Mouse (Mus musculus) embryonic facial prominence, embryonic 13.5 days (tissue): ENCODE data around the gene Pde4d. TPM values are rescaled to one million over a fixed set of nuclear protein-coding genes. Genes with fewer than 3 reads are reported as not detected.

Experiments
- ATAC-seq: fragments of 200-750 bp; cut with Nextera tagmentation; 2 replicates; pipeline ENCODE4 v1.8.0; 2017; ENCODE audit warnings: low read depth; ENCODE audit not compliant: insufficient number of reproducible peaks, insufficient read depth, low FRiP score, low TSS enrichment
- H3K27ac ChIP-seq: fragments of 300-500 bp; sonication (generic); 2 replicates; pipeline ENCODE4 v1.5.1; 2015; ENCODE audit warnings: moderate library complexity, mild to moderate bottlenecking, inconsistent platforms
- H3K27me3 ChIP-seq: fragments of 300-500 bp; sonication (generic); 2 replicates; pipeline ENCODE4 v1.6.1; 2015; ENCODE audit warnings: mild to moderate bottlenecking, inconsistent platforms
- H3K36me3 ChIP-seq: fragments of 300-500 bp; sonication (generic); 2 replicates; pipeline ENCODE4 v1.6.1; 2015; ENCODE audit warnings: mild to moderate bottlenecking, inconsistent platforms
- H3K4me1 ChIP-seq: fragments of 300-500 bp; sonication (generic); 2 replicates; pipeline ENCODE4 v1.6.1; 2015; ENCODE audit warnings: inconsistent platforms
- H3K4me2 ChIP-seq: fragments of 300-500 bp; sonication (generic); 2 replicates; pipeline ENCODE4 v1.6.1; 2015; ENCODE audit warnings: moderate library complexity, mild to moderate bottlenecking, inconsistent platforms
- H3K4me3 ChIP-seq: fragments of 300-500 bp; sonication (generic); 2 replicates; pipeline ENCODE4 v1.5.1; 2015; ENCODE audit warnings: mild to moderate bottlenecking, inconsistent platforms
- H3K9ac ChIP-seq: fragments of 300-500 bp; sonication (generic); 2 replicates; pipeline ENCODE4 v1.6.1; 2015; ENCODE audit warnings: mild to moderate bottlenecking, inconsistent platforms
- H3K9me3 ChIP-seq: fragments of 300-500 bp; sonication (generic); 2 replicates; pipeline ENCODE4 v1.6.1; 2016; ENCODE audit warnings: inconsistent platforms
- WGBS: fragments of 180-500 bp; shearing (Covaris S2); methylation state at CpG from one replicate; pipeline ENCODE4 v1.1.7; 2015; ENCODE audit warnings: mixed read lengths; 5-methylcytosine and 5-hydroxymethylcytosine counted together
- polyA plus RNA-seq: library from polyadenylated mRNA; unstranded; fragments of >200 nt; fragmentation: Nextera tagmentation; extraction: Ambion mirVana; gene quantifications from 2 replicates; pipeline ENCODE4 v1.2.1, GENCODE M21; 2015

Gene Pde4d
- polyA plus RNA-seq, 1 experiment from 2014 or later = 22.9 TPM

DNA sequence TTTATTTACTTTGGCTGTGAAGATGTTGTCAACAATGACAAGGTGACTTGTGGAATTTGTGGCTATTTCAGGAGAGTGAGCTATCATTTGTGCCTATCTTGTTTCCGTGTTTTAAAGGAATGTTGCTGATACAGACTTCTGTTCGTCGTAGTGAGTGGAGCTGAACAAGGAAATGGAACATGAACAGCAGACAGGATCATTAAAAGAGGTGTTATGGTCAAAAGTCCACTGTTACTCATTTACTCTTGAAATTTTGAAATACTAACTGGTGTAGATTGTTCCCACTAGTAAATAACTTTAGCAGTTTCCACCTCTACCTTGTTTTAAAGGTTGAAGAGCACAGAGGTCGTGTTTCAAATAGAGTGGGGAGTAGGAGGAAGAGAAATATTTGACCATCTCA is 86.7 kb downstream of the Pde4d start:
- no peak overlapping the region for H3K9ac ChIP-seq
- H3K4me3 ChIP-seq = no peak overlapping the region
- no peaks in the 10 kb centered on the region for H3K27me3 ChIP-seq
- 67% methylated on average over 4 of the region's 4 CpGs for WGBS
- H3K4me2 ChIP-seq = no peak overlapping the region
- peaks cover 6% of the 10 kb centered on the region; the same call in 1 of the 2 replicates for H3K4me1 ChIP-seq
- no peaks in the 10 kb centered on the region for H3K36me3 ChIP-seq
- H3K27ac ChIP-seq = no peak overlapping the region
- ATAC-seq = no peak
- no peaks in the 10 kb centered on the region for H3K9me3 ChIP-seq

DNA sequence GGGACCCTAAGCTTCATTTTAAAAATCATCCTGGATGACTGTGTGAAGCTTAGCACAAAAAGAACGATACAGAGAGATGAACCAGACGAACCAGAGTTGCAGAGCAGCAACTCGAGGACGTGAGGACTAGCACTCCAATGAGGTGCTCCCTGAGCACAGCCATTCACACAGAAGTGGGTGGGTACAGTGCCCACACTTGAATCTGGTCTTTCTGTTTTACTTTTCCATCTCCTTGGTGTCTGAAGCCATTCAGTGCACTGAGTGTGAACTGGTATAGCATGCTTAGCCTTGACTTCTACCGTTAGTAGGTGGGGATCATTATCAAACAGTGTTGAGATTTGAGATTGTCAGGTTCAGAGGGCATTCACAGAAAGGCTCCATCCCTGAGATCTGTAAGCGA is 87.2 kb downstream of the Pde4d start:
- no peak for ATAC-seq
- Histone ChIP-seq H3K4me3 (no peak overlapping the region), H3K4me2 (no peak overlapping the region), H3K27ac (no peak overlapping the region), H3K36me3 (no peaks in the 10 kb centered on the region), H3K9ac (no peak overlapping the region), H3K9me3 (no peaks in the 10 kb centered on the region), H3K4me1 (peaks cover 6% of the 10 kb centered on the region; the same call in 1 of the 2 replicates), H3K27me3 (no peaks in the 10 kb centered on the region)
- 84% methylated on average over 6 of the region's 6 CpGs for WGBS

DNA sequence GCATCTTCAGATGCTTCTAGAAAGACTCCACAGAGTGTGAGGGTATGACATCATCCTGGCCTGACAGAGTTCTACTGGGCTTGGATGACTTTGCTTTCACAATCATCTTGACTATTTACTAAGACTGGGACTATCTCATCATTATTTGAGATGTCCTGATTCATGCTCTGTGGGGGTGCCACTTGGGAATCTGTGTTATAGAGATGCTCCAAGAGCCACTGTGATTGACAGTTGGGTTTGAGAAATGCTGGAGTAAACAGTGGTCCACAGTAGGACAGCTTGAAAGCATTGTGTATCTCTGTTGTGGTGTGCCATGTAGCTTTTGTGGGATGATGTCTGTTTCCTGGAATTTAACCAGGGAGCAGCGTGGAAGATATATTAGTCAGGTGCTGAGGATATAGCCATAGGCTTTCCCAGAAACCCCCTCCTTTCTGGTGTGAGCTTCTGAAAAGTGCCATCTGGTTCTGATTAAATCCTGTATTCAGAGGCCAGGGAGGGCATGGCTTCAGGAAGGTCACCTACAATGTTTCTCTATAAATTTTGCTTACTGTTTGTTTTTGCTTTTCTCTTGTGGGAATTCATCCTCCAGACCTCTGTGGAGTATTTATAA is 89.1 kb downstream of the Pde4d start:
- Histone ChIP-seq H3K4me3 (no peak overlapping the region), H3K4me1 (peaks cover 6% of the 10 kb centered on the region; the same call in 1 of the 2 replicates), H3K27ac (no peak overlapping the region), H3K4me2 (no peak overlapping the region), H3K9me3 (no peaks in the 10 kb centered on the region), H3K36me3 (no peaks in the 10 kb centered on the region), H3K9ac (no peak overlapping the region), H3K27me3 (no peaks in the 10 kb centered on the region)
- no peak for ATAC-seq
- WGBS = 29% methylated on average over 1 of the region's 1 CpGs

GRCm38 (mm10) chr13:108541488-108541887 is 91.7 kb downstream of the Pde4d start:
- no peaks in the 10 kb centered on the region for H3K27me3 ChIP-seq
- no peak overlapping the region for H3K4me3 ChIP-seq
- no peak overlapping the region for H3K9ac ChIP-seq
- H3K36me3 ChIP-seq = no peaks in the 10 kb centered on the region
- 86% methylated on average over 3 of the region's 3 CpGs for WGBS
- H3K9me3 ChIP-seq = no peaks in the 10 kb centered on the region
- H3K4me2 ChIP-seq = no peak overlapping the region
- ATAC-seq = no peak
- H3K4me1 ChIP-seq = peaks cover 6% of the 10 kb centered on the region; the same call in 1 of the 2 replicates
- H3K27ac ChIP-seq = no peak overlapping the region

DNA sequence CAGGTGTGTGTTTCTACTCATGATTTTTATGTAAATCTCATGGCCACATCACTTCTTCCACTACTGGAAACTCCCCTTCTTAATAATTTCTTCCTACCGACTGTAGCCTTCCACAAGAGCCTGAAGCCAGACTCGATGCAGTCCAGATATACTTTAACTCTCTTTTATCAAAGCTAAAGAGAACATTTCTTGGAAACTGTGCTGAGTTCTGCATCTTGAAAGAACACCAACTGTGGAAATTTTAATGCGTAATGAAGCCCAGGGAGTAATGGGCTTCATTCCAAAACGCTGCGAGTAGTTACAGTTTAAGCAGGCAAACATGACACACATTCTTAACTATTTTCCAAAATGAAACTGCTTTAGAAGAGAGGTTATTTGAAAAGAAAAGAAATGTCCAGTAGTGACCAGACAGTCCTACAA is 92.6 kb downstream of the Pde4d start:
- H3K27ac ChIP-seq = no peak overlapping the region
- 60% methylated on average over 5 of the region's 5 CpGs for WGBS

DNA sequence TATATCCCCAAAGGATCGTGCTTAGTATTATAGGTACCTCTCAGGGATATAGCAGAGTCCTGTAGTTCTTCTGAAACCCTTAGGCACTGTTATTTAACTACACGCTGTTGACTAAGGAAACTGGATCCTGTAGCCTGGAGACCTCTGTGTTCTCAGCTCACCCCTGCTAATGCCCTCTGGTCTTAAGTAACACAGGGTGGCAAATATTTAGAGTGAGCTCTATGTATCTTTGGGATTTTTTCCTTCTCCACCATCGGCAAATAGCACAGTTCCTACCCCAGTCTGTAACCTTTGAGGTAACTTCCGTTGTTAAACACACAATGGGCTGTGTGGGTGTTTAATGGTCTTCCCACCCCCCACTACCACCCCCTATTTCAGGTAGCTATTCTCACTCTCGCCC is 102.5 kb downstream of the Pde4d start:
- Histone ChIP-seq H3K4me1 (no peaks in the 10 kb centered on the region), H3K27me3 (no peaks in the 10 kb centered on the region), H3K9me3 (no peaks in the 10 kb centered on the region), H3K4me2 (no peak overlapping the region), H3K9ac (no peak overlapping the region), H3K4me3 (no peak overlapping the region), H3K36me3 (no peaks in the 10 kb centered on the region), H3K27ac (no peak overlapping the region)
- WGBS = 51% methylated on average over 5 of the region's 5 CpGs
- no peak for ATAC-seq

More for the DNA sequence above, 92.6 kb downstream of the Pde4d start:
- Histone ChIP-seq H3K9me3 (no peaks in the 10 kb centered on the region), H3K9ac (no peak overlapping the region), H3K36me3 (no peaks in the 10 kb centered on the region), H3K27me3 (no peaks in the 10 kb centered on the region), H3K4me3 (no peak overlapping the region), H3K4me2 (no peak overlapping the region), H3K4me1 (peaks cover 6% of the 10 kb centered on the region; the same call in 1 of the 2 replicates)
- no peak for ATAC-seq

DNA sequence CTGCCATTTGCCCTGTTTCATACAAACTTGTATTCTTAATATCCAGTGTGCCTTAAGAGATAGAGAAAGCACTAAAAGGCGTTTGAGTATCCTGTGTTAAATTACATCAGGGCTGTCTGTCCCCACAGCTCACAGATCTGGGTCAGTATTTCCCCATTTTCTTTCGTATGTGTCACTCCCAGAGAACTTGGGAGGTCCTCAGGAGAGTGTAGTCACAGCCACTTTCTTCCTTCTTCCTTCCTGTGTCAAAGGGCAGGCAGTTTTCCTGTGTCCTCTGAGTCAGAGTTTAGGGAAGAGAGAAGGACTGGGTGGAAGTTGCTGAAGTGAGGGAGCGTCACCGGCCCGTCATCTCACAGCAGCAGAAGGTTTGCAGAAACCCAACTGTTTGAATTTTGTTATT is 103.2 kb downstream of the Pde4d start:
- Histone ChIP-seq H3K4me3 (no peak overlapping the region), H3K36me3 (no peaks in the 10 kb centered on the region), H3K27ac (no peak overlapping the region), H3K27me3 (no peaks in the 10 kb centered on the region), H3K9ac (no peak overlapping the region), H3K4me1 (no peaks in the 10 kb centered on the region), H3K4me2 (no peak overlapping the region), H3K9me3 (no peaks in the 10 kb centered on the region)
- 69% methylated on average over 5 of the region's 5 CpGs for WGBS
- no peak for ATAC-seq

- H3K36me3 ChIP-seq = no peaks in the 10 kb centered on the region
- H3K9ac ChIP-seq = no peak overlapping the region
- H3K27me3 ChIP-seq = no peaks in the 10 kb centered on the region
- H3K4me1 ChIP-seq = no peaks in the 10 kb centered on the region
- no peak overlapping the region for H3K27ac ChIP-seq
- H3K4me2 ChIP-seq = no peak overlapping the region
- ATAC-seq = no peak
- no peak overlapping the region for H3K4me3 ChIP-seq
- no peaks in the 10 kb centered on the region for H3K9me3 ChIP-seq
Observed at GRCm38 (mm10) chr13:108554901-108555300, 105.2 kb downstream of the Pde4d start.

GRCm38 (mm10) chr13:108596938-108597337 is 147.2 kb downstream of the Pde4d start:
- WGBS = 67% methylated on average over 3 of the region's 3 CpGs
- no peak for ATAC-seq

GRCm38 (mm10) chr13:108598673-108599072 is 148.9 kb downstream of the Pde4d start:
- ATAC-seq = no peak
- Histone ChIP-seq H3K27ac (no peak overlapping the region), H3K27me3 (no peaks in the 10 kb centered on the region), H3K9ac (no peak overlapping the region), H3K36me3 (no peaks in the 10 kb centered on the region), H3K4me2 (no peak overlapping the region), H3K4me3 (no peak overlapping the region), H3K9me3 (no peaks in the 10 kb centered on the region), H3K4me1 (peaks cover 2% of the 10 kb centered on the region; the same call in 1 of the 2 replicates)
- WGBS = 67% methylated on average over 3 of the region's 3 CpGs

More at GRCm38 (mm10) chr13:108596938-108597337, 147.2 kb downstream of the Pde4d start:
- Histone ChIP-seq H3K36me3 (no peaks in the 10 kb centered on the region), H3K9ac (no peak overlapping the region), H3K4me1 (peaks cover 2% of the 10 kb centered on the region; the same call in 1 of the 2 replicates), H3K9me3 (no peaks in the 10 kb centered on the region), H3K27me3 (no peaks in the 10 kb centered on the region), H3K4me2 (no peak overlapping the region), H3K4me3 (no peak overlapping the region), H3K27ac (no peak overlapping the region)

- H3K4me1 ChIP-seq = peaks cover 2% of the 10 kb centered on the region; the same call in 1 of the 2 replicates
- H3K9me3 ChIP-seq = no peaks in the 10 kb centered on the region
- no peak for ATAC-seq
- H3K4me3 ChIP-seq = no peak overlapping the region
- no peak overlapping the region for H3K9ac ChIP-seq
- 71% methylated on average over 6 of the region's 6 CpGs for WGBS
- no peaks in the 10 kb centered on the region for H3K27me3 ChIP-seq
- H3K27ac ChIP-seq = no peak overlapping the region
- H3K36me3 ChIP-seq = no peaks in the 10 kb centered on the region
- no peak overlapping the region for H3K4me2 ChIP-seq
Observed at GRCm38 (mm10) chr13:108599186-108599900, 149.6 kb downstream of the Pde4d start.

DNA sequence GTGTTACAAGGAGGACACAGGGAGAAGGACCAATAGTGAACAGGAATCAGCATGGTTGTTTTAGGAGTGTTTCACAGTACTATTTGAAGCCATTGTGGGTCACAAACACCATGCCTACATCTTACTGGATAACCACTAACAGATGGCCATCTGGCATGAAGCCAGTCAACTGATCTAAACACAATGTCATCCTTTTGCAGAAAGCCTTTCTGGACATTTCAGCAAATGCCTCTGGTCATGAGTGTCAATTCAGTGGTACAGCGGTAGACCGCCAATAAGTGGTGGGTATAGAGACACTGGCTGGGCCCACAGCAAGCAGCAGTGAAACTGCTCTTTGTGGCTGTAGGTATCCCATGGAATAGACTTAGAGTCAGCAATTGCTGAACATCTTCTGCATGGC is 151.3 kb downstream of the Pde4d start:
- H3K4me1 ChIP-seq = peaks cover 2% of the 10 kb centered on the region; the same call in 1 of the 2 replicates
- no peaks in the 10 kb centered on the region for H3K9me3 ChIP-seq
- no peak for ATAC-seq
- no peak overlapping the region for H3K27ac ChIP-seq
- H3K27me3 ChIP-seq = no peaks in the 10 kb centered on the region
- no peak overlapping the region for H3K4me2 ChIP-seq
- H3K9ac ChIP-seq = no peak overlapping the region
- no peaks in the 10 kb centered on the region for H3K36me3 ChIP-seq
- WGBS = 73% methylated on average over 2 of the region's 2 CpGs
- no peak overlapping the region for H3K4me3 ChIP-seq
